Mouse (Mus musculus) urinary bladder, postnatal 36 days (tissue): ENCODE data around the gene Tns3.
"Not testable (repeated sequence)": the region's sequence is repeated elsewhere in the genome, so short reads cannot be mapped to it uniquely, and the experiment has no call there.

Source experiments
- DNase-seq, 2 experiments: peaks; one replicate each; pipeline ENCODE4 v3.0.0; 2022; ENCODE audit warnings: low spot score in 2 of 2, mixed read lengths in 1 of 2

Gene Tns3

GRCm38 (mm10) chr11:8579789-8580188, 84.5 kb downstream of the Tns3 start:
- no peak for DNase-seq

- no peak for DNase-seq
These were observed 88.8 kb downstream of the Tns3 start for GRCm38 (mm10) chr11:8575217-8576180.

GRCm38 (mm10) chr11:8574562-8574961, 89.8 kb downstream of the Tns3 start:
- no peak for DNase-seq

GRCm38 (mm10) chr11:8572762-8573161, 91.6 kb downstream of the Tns3 start:
- no peak for DNase-seq

GRCm38 (mm10) chr11:8569232-8570028, 94.9 kb downstream of the Tns3 start:
- DNase-seq = no peak

- DNase-seq = no peak
These were observed 95.5 kb downstream of the Tns3 start for GRCm38 (mm10) chr11:8568829-8569228.

- no peak for DNase-seq
These were observed 98.0 kb downstream of the Tns3 start for GRCm38 (mm10) chr11:8566250-8566853.

GRCm38 (mm10) chr11:8558761-8559282, 105.5 kb downstream of the Tns3 start:
- no peak for DNase-seq

GRCm38 (mm10) chr11:8558258-8558657, 106.1 kb downstream of the Tns3 start:
- no peak for DNase-seq

GRCm38 (mm10) chr11:8557006-8557405, 107.3 kb downstream of the Tns3 start:
- DNase-seq = no peak

GRCm38 (mm10) chr11:8551710-8552109, 112.6 kb downstream of the Tns3 start:
- no peak for DNase-seq

GRCm38 (mm10) chr11:8547661-8548060, 116.7 kb downstream of the Tns3 start:
- DNase-seq = no peak

- DNase-seq = no peak
These were observed 118.5 kb downstream of the Tns3 start for GRCm38 (mm10) chr11:8545798-8546197.

GRCm38 (mm10) chr11:8544355-8544754, 120.0 kb downstream of the Tns3 start:
- DNase-seq = peak in 1 of 2 experiments; percentile 47

GRCm38 (mm10) chr11:8541222-8541815, 123.0 kb downstream of the Tns3 start:
- no peak for DNase-seq

GRCm38 (mm10) chr11:8539593-8540265, 124.6 kb downstream of the Tns3 start:
- DNase-seq = no peak

GRCm38 (mm10) chr11:8537013-8537614, 127.2 kb downstream of the Tns3 start:
- DNase-seq = no peak

- DNase-seq = peak; percentile 69 to 72
These were observed 129.4 kb downstream of the Tns3 start for GRCm38 (mm10) chr11:8534893-8535292.

GRCm38 (mm10) chr11:8532771-8533170, 131.6 kb downstream of the Tns3 start:
- DNase-seq = not testable (repeated sequence)

- DNase-seq = no peak
These were observed 132.1 kb downstream of the Tns3 start for GRCm38 (mm10) chr11:8532112-8532747.
